Mouse (Mus musculus): ENCODE results near the gene Commd1.

Commd1 gene

GRCm38 (mm10) chr11:22981984-22982757, at the start of gene Commd1, which contains the start of gene Gm28048:
Commd1 (minus strand) TSS chr11:22982382.
Gm28048 (minus strand) TSS chr11:22982090.
- peak; percentile 99 for DNase-seq (ENCODE audit: low spot score)

- DNase-seq (ENCODE audit: low spot score) = no peak
Observed at GRCm38 (mm10) chr11:23029399-23029798, 47.2 kb upstream of the Commd1 start.

GRCm38 (mm10) chr11:23028957-23029356, 46.8 kb upstream of the Commd1 start:
- no peak for DNase-seq (ENCODE audit: low spot score)

GRCm38 (mm10) chr11:23024169-23024568, 42.0 kb upstream of the Commd1 start:
- no peak for DNase-seq (ENCODE audit: low spot score)

GRCm38 (mm10) chr11:23023155-23023554, 41.0 kb upstream of the Commd1 start:
- no peak for DNase-seq (ENCODE audit: low spot score)

GRCm38 (mm10) chr11:23020841-23021240, 38.7 kb upstream of the Commd1 start:
- no peak for DNase-seq (ENCODE audit: low spot score)

GRCm38 (mm10) chr11:23020116-23020770, 38.1 kb upstream of the Commd1 start:
- no peak for DNase-seq (ENCODE audit: low spot score)

- no peak for DNase-seq (ENCODE audit: low spot score)
Observed at GRCm38 (mm10) chr11:23017943-23018342, 35.8 kb upstream of the Commd1 start.

GRCm38 (mm10) chr11:23014996-23015395, 32.8 kb upstream of the Commd1 start:
- no peak for DNase-seq (ENCODE audit: low spot score)

GRCm38 (mm10) chr11:23013580-23014294, 31.6 kb upstream of the Commd1 start:
- no peak for DNase-seq (ENCODE audit: low spot score)

- DNase-seq (ENCODE audit: low spot score) = no peak
Observed at GRCm38 (mm10) chr11:23013096-23013495, 30.9 kb upstream of the Commd1 start.

- DNase-seq (ENCODE audit: low spot score) = no peak
Observed at GRCm38 (mm10) chr11:23008824-23009200, 26.6 kb upstream of the Commd1 start.

- DNase-seq (ENCODE audit: low spot score) = peak; percentile 69
Observed at GRCm38 (mm10) chr11:23008181-23008823, 26.1 kb upstream of the Commd1 start.

GRCm38 (mm10) chr11:23007481-23008180, 25.4 kb upstream of the Commd1 start, which contains the start of gene Fam161a:
Fam161a (plus strand) TSS chr11:23007531.
- DNase-seq (ENCODE audit: low spot score) = peak; percentile 45

GRCm38 (mm10) chr11:23007166-23007480, 24.9 kb upstream of the Commd1 start:
- no peak for DNase-seq (ENCODE audit: low spot score)

- DNase-seq (ENCODE audit: low spot score) = no peak
Observed at GRCm38 (mm10) chr11:23005276-23005675, 23.1 kb upstream of the Commd1 start.

- no peak for DNase-seq (ENCODE audit: low spot score)
Observed at GRCm38 (mm10) chr11:22998308-22998707, 16.1 kb upstream of the Commd1 start.

GRCm38 (mm10) chr11:22995461-22995860, 13.3 kb upstream of the Commd1 start:
- no peak for DNase-seq (ENCODE audit: low spot score)

- DNase-seq (ENCODE audit: low spot score) = no peak
Observed at GRCm38 (mm10) chr11:22994271-22994670, 12.1 kb upstream of the Commd1 start.

GRCm38 (mm10) chr11:22991218-22991835, 9.1 kb upstream of the Commd1 start:
- no peak for DNase-seq (ENCODE audit: low spot score)

GRCm38 (mm10) chr11:22990393-22991126, 8.4 kb upstream of the Commd1 start, which contains the start of gene Cct4:
Cct4 (plus strand) TSS chr11:22990519.
- peak; percentile 90 for DNase-seq (ENCODE audit: low spot score)
